ENCODE assay signal across 10 mouse cellular contexts in the genomic region with DNA sequence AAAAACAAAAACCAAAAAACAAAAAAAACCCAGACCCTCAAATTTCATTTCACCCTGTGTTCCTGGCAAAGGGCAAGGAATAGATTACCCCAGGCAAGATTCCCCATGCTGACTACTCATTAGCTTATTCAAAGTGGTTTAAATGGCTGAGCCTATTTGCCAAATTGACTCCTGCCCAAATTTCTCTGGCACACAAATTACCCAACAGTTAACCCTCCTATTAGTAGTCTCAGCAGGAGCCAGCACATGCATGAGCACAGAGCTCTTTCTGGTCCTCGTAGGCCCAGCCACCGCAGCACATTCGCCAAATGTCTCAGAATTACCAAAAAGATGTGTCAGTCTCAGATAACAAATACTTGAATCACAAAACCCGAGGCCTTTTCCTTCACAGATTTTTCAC.
DNase-seq lines count a peak whose midpoint lies in the region; ATAC-seq lines count a peak whose summit lies in the region.
"Had no signal": no experiment of that assay in that cellular context is flagged by ENCODE, and none has a peak within 500 bp of the region (broad histone marks: within the 10 kb centered on the region; RNA-seq: fewer than 3 reads in every experiment).

No protein-coding gene starts in this region.

- H3K9ac ChIP-seq in liver, embryonic 11.5 days (ENCODE audit: low read depth, low read length), result no peak overlapping the region
- H3K9ac ChIP-seq: embryonic facial prominence, embryonic 15.5 days had no signal

- H3K27ac ChIP-seq in liver, embryonic 11.5 days (ENCODE audit: low read depth, low read length), result no peak overlapping the region
- H3K27ac ChIP-seq: embryonic facial prominence, embryonic 15.5 days; macrophage had no signal

- 46% methylated on average over 4 of the region's 4 CpGs for WGBS in liver, embryonic 11.5 days

- H3K4me3 ChIP-seq in liver, embryonic 11.5 days (ENCODE audit: low read depth, low read length), result no peak overlapping the region
- H3K4me3 ChIP-seq: embryonic facial prominence, embryonic 15.5 days had no signal

- no peaks in the 10 kb centered on the region for H3K27me3 ChIP-seq in liver, embryonic 11.5 days (replicated peaks; ENCODE audit: control insufficient read depth, insufficient read depth, low read length)
- H3K27me3 ChIP-seq: embryonic facial prominence, embryonic 15.5 days had no signal

- DNase-seq in frontal cortex, postnatal 25 days (ENCODE audit: low spot score in 2 of 2), result no peak
- DNase-seq in brain, adult 2 months (ENCODE audit: low read depth, low spot score), result peak; percentile 89
- peak; percentile 7 to 17 for DNase-seq in cerebellum, postnatal 36 days
- peak; percentile 86 for DNase-seq in layer of hippocampus, adult 9-11 months
- no peak for DNase-seq in gastrocnemius, postnatal 4 days (ENCODE audit: low spot score in 2 of 2)
- DNase-seq in liver, embryonic 11.5 days (ENCODE audit: low spot score), result no peak
- no peak for DNase-seq in thymus, adult 18-20 months

- H3K4me2 ChIP-seq in liver, embryonic 11.5 days, result no peak overlapping the region
- H3K4me2 ChIP-seq: embryonic facial prominence, embryonic 15.5 days had no signal

- H3K36me3 ChIP-seq in liver, embryonic 11.5 days (ENCODE audit: control insufficient read depth, insufficient read depth, low read length), result no peaks in the 10 kb centered on the region
- H3K36me3 ChIP-seq: embryonic facial prominence, embryonic 15.5 days had no signal

- H3K4me1 ChIP-seq in liver, embryonic 11.5 days (replicated peaks; ENCODE audit: control insufficient read depth, insufficient read depth, low read length), result no peaks in the 10 kb centered on the region; the same call in 1 of the 2 replicates
- H3K4me1 ChIP-seq: embryonic facial prominence, embryonic 15.5 days had no signal

- H3K9me3 ChIP-seq in liver, embryonic 11.5 days (ENCODE audit: control insufficient read depth, low read length), result no peaks in the 10 kb centered on the region
- H3K9me3 ChIP-seq: embryonic facial prominence, embryonic 15.5 days had no signal

- peak; percentile 36 for ATAC-seq in frontal cortex, adult (ENCODE audit: low TSS enrichment)
- no peak for ATAC-seq in liver, embryonic 11.5 days (replicated peaks; ENCODE audit: low FRiP score)

Comparison
In these comparisons a context has a peak if more than half of its experiments do, and no peak if none do; other contexts are left out.
1. DNase-seq: peak in brain, adult 2 months (single experiment), cerebellum, postnatal 36 days (2 of 2) and layer of hippocampus, adult 9-11 months (single experiment); none in frontal cortex, postnatal 25 days (0 of 2), gastrocnemius, postnatal 4 days (0 of 2), liver, embryonic 11.5 days (single experiment) and thymus, adult 18-20 months (0 of 2).